Mouse (Mus musculus) E14TG2a.4 (cell line): ENCODE measurements around the gene Zbtb11.

Experiments
- CTCF ChIP-seq: conservative IDR thresholded peaks from 2 replicates; pipeline ENCODE4 v1.5.1; 2014; ENCODE audit warnings: low read length
- NANOG ChIP-seq: IDR thresholded peaks from 2 replicates; pipeline ENCODE4 v1.6.1; 2014; ENCODE audit warnings: borderline replicate concordance, low read length, mixed read lengths
- POU5F1 ChIP-seq: IDR thresholded peaks from 2 replicates; pipeline ENCODE4 v1.6.1; 2014; ENCODE audit warnings: low read length, borderline replicate concordance

DNA sequence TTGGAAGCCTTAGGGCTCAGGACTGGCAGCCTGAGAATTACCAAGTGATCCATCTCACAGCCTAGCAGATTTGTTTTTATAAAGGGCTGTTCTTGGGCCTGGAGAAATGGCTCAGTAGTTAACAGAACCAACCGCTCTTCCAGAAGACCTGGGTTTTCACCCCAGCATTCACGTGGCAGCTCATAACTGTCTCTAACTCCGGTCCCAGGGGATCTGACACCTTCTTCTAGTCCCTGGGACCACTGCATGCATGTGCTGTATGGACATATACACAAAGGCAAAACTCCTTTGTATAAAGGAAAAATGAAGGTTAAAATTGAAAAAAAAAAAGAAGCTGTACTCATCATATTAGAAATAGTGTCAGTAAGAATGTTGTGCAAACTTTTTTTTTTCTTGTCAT lies 23.2 kb upstream of the Zbtb11 start:
- TF ChIP-seq CTCF (no peak), NANOG (no peak), POU5F1 (no peak)
